Mouse (Mus musculus) hindbrain, embryonic 14.5 days (tissue): ENCODE results near the gene Rybp. TPM values are rescaled to one million over a fixed set of nuclear protein-coding genes. Genes with fewer than 3 reads are reported as not detected.

Experiments used
- ATAC-seq: fragments of 200-750 bp; cut with Nextera tagmentation; 2 replicates; pipeline ENCODE4 v1.8.0; 2017; ENCODE audit warnings: moderate number of reproducible peaks, mild to moderate bottlenecking, moderate TSS enrichment, moderate library complexity; ENCODE audit not compliant: low FRiP score
- DNase-seq: peaks from one replicate; pipeline ENCODE4 v3.0.0-alpha.2; 2015; ENCODE audit warnings: low spot score
- H3K27ac ChIP-seq: fragments of 300-500 bp; sonication (generic); 2 replicates; pipeline ENCODE4 v1.5.1; 2014; ENCODE audit warnings: mild to moderate bottlenecking, moderate library complexity
- H3K27me3 ChIP-seq: fragments of 300-500 bp; sonication (generic); 2 replicates; pipeline ENCODE4 v1.6.1; 2014; ENCODE audit warnings: mild to moderate bottlenecking, low read length, mixed read lengths; ENCODE audit not compliant: control insufficient read depth, insufficient read depth
- H3K36me3 ChIP-seq: fragments of 300-500 bp; sonication (generic); replicated peaks from 2 replicates; pipeline ENCODE4 v1.6.1; 2014; ENCODE audit not compliant: control insufficient read depth, insufficient read depth
- H3K4me1 ChIP-seq: fragments of 300-500 bp; sonication (generic); replicated peaks from 2 replicates; pipeline ENCODE4 v1.6.1; 2014; ENCODE audit warnings: antibody characterized with exemption, low read length, mixed read lengths; ENCODE audit not compliant: control insufficient read depth, insufficient read depth
- H3K4me2 ChIP-seq: fragments of 300-500 bp; sonication (generic); replicated peaks from 2 replicates; pipeline ENCODE4 v1.6.1; 2014; ENCODE audit warnings: mild to moderate bottlenecking, moderate library complexity
- H3K4me3 ChIP-seq: fragments of 300-500 bp; sonication (generic); replicated peaks from 2 replicates; pipeline ENCODE4 v1.5.1; 2014; ENCODE audit warnings: mild to moderate bottlenecking, low read length
- H3K9ac ChIP-seq: fragments of 300-500 bp; sonication (generic); 2 replicates; pipeline ENCODE4 v1.6.1; 2014
- H3K9me3 ChIP-seq: fragments of 300-500 bp; sonication (generic); 2 replicates; pipeline ENCODE4 v1.6.1; 2016; ENCODE audit warnings: low read length; ENCODE audit not compliant: control insufficient read depth
- WGBS: fragments of 180-500 bp; shearing (Covaris S2); extraction: QIAGEN DNeasy Blood & Tissue Kit; methylation state at CpG from one replicate; pipeline ENCODE4 v1.1.7; 2014; 5-methylcytosine and 5-hydroxymethylcytosine counted together
- polyA plus RNA-seq: library from polyadenylated mRNA; unstranded; fragments of >200 nt; fragmentation: Nextera tagmentation; extraction: Ambion mirVana; gene quantifications from 2 replicates; pipeline ENCODE4 v1.2.1, GENCODE M21; 2014

Rybp gene
- polyA plus RNA-seq, 1 experiment from 2014 or later, result 14.5 TPM

DNA sequence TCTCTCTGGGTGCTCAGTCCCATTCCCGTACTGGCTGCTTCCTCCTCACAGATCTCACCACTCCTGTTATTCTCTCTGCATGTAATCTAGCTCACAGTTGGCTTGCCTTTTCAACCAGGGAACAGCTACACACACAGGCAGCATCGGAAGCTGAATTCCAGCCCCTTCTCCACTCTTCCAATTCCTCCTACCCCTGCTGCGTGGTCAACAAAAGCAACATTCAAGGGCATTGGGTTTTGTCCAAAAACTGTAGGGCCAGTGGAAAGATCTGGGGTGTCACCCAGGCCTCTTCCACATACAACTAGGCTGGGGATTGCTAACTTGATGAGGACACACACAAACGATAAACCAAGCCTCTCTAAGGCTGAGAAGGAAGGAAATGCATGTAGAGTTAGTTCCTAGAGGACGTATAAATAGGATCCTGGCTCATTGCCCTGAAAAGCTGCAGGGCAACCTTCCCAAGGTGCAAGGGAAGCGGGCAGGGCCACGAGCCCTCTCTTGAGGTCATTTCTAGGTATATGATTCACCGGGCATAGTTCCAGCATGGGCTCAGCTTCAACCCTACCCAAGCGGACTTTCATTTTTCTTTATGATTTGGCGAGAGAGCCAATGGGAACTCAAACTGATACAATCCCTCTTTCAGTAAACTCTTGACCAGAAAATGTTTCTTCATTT, 36.6 kb upstream of the Rybp start:
- Histone ChIP-seq H3K27ac (no peak overlapping the region), H3K27me3 (no peaks in the 10 kb centered on the region), H3K4me1 (peaks cover 9% of the 10 kb centered on the region), H3K4me3 (no peak overlapping the region), H3K36me3 (no peaks in the 10 kb centered on the region), H3K9ac (no peak overlapping the region), H3K4me2 (no peak overlapping the region), H3K9me3 (no peaks in the 10 kb centered on the region)
- ATAC-seq (no peak), DNase-seq (no peak)
- 72% methylated on average over 10 of the region's 10 CpGs for WGBS

DNA sequence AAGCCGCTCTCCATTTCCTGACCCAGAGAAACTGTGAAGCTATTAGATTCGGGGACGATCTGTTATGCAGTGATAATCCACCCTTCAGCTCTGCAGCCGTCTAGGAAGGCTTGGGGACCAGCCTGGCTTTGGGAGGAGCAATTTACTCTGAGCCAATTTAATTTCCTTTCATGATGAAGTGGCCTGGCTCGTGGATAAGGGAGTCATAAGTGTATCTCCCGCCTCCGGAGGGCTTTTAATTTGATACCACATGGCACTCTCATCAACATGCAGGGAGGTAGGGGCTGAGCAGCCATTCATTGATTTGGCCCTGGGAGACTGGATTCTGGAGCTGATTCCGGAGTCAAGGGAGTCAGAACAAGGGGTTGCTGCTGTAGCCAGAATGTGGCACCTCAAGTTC, 35.3 kb upstream of the Rybp start:
- Histone ChIP-seq H3K4me2 (no peak overlapping the region), H3K27ac (peak overlapping the region; percentile 26; the same call in 1 of the 2 replicates), H3K9ac (no peak overlapping the region), H3K4me1 (peaks cover 9% of the 10 kb centered on the region), H3K36me3 (no peaks in the 10 kb centered on the region), H3K9me3 (no peaks in the 10 kb centered on the region), H3K4me3 (no peak overlapping the region), H3K27me3 (no peaks in the 10 kb centered on the region)
- ATAC-seq (no peak; the same call in 1 of the 2 replicates), DNase-seq (no peak)
- WGBS, result 26% methylated on average over 8 of the region's 8 CpGs

GRCm38 (mm10) chr6:100322145-100322544, 34.9 kb upstream of the Rybp start:
- Histone ChIP-seq H3K9ac (no peak overlapping the region), H3K27me3 (no peaks in the 10 kb centered on the region), H3K27ac (peak overlapping the region; percentile 26; the same call in 1 of the 2 replicates), H3K4me3 (no peak overlapping the region), H3K9me3 (no peaks in the 10 kb centered on the region), H3K36me3 (no peaks in the 10 kb centered on the region), H3K4me2 (no peak overlapping the region), H3K4me1 (peaks cover 9% of the 10 kb centered on the region)
- 84% methylated on average over 5 of the region's 5 CpGs for WGBS
- DNase-seq (no peak), ATAC-seq (no peak)

DNA sequence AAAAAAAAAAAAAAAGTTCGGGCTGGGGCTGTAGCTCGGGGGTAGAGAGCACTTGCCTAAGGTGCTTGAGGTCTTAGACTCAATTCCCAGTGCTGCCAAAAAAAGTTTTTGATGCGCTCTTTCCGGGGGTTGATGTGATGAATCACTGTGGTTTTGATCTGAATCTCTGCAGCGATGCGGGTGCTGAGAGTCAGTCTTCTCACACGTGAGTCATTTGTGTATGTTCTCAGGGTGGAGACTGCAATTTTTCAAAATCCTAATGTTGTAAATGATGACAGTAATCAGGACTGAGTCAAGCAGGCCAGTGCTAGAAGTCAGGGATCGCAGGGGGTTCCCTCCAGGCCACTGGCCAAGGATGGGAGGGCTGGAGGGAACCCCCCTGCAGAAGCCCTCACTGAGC, 26.9 kb upstream of the Rybp start:
- 65% methylated on average over 8 of the region's 8 CpGs for WGBS
- no peak overlapping the region for H3K4me3 ChIP-seq
- no peak for ATAC-seq

GRCm38 (mm10) chr6:100311167-100311566, 23.9 kb upstream of the Rybp start:
- Histone ChIP-seq H3K4me2 (no peak overlapping the region), H3K4me3 (no peak overlapping the region), H3K9me3 (no peaks in the 10 kb centered on the region), H3K27ac (no peak overlapping the region), H3K27me3 (no peaks in the 10 kb centered on the region), H3K4me1 (no peaks in the 10 kb centered on the region), H3K36me3 (no peaks in the 10 kb centered on the region), H3K9ac (no peak overlapping the region)
- ATAC-seq (no peak), DNase-seq (no peak)
- 100% methylated on average over 1 of the region's 1 CpGs for WGBS

More for the DNA sequence above, 26.9 kb upstream of the Rybp start:
- H3K27me3 ChIP-seq, result no peaks in the 10 kb centered on the region
- H3K36me3 ChIP-seq, result no peaks in the 10 kb centered on the region
- H3K27ac ChIP-seq, result no peak overlapping the region
- H3K4me1 ChIP-seq, result no peaks in the 10 kb centered on the region
- DNase-seq, result no peak
- no peak overlapping the region for H3K9ac ChIP-seq
- no peak overlapping the region for H3K4me2 ChIP-seq
- no peaks in the 10 kb centered on the region for H3K9me3 ChIP-seq

DNA sequence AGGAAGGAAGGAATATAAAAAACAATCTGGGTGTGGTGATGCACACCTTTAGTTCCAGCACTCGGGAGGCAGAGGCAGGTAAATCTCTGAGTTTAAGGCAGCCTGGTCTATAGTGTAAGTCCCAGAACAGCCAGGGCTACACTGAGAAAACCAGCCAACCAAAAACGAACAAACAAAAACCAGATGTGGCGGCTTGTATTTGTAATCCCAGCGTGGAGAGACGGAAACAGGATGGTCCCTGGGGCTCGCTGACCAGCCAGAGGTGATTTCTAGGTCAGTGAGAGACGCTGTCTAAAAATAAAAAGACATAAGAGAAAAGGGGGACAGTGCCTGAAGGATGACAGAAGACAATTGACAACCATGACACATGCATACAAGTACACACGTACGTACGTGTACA, 17.5 kb upstream of the Rybp start:
- Histone ChIP-seq H3K9me3 (no peaks in the 10 kb centered on the region), H3K27ac (no peak overlapping the region), H3K4me3 (no peak overlapping the region), H3K9ac (no peak overlapping the region), H3K27me3 (no peaks in the 10 kb centered on the region), H3K4me1 (no peaks in the 10 kb centered on the region), H3K4me2 (no peak overlapping the region), H3K36me3 (no peaks in the 10 kb centered on the region)
- ATAC-seq, result no peak
- WGBS, result 79% methylated on average over 10 of the region's 10 CpGs
- DNase-seq, result no peak

GRCm38 (mm10) chr6:100301410-100302108, 14.3 kb upstream of the Rybp start:
- H3K9me3 ChIP-seq, result no peaks in the 10 kb centered on the region
- no peaks in the 10 kb centered on the region for H3K27me3 ChIP-seq
- ATAC-seq (no peak), DNase-seq (no peak)
- H3K4me2 ChIP-seq, result no peak overlapping the region
- WGBS, result 61% methylated on average over 8 of the region's 8 CpGs
- H3K4me3 ChIP-seq, result no peak overlapping the region
- H3K4me1 ChIP-seq, result no peaks in the 10 kb centered on the region
- no peak overlapping the region for H3K9ac ChIP-seq
- no peaks in the 10 kb centered on the region for H3K36me3 ChIP-seq
- no peak overlapping the region for H3K27ac ChIP-seq

GRCm38 (mm10) chr6:100300831-100301230, 13.5 kb upstream of the Rybp start:
- no peak for DNase-seq
- no peak for ATAC-seq
- Histone ChIP-seq H3K9ac (no peak overlapping the region), H3K9me3 (no peaks in the 10 kb centered on the region), H3K4me2 (no peak overlapping the region), H3K4me1 (no peaks in the 10 kb centered on the region), H3K4me3 (no peak overlapping the region), H3K27ac (no peak overlapping the region), H3K27me3 (no peaks in the 10 kb centered on the region), H3K36me3 (no peaks in the 10 kb centered on the region)
- WGBS, result 30% methylated on average over 3 of the region's 3 CpGs

DNA sequence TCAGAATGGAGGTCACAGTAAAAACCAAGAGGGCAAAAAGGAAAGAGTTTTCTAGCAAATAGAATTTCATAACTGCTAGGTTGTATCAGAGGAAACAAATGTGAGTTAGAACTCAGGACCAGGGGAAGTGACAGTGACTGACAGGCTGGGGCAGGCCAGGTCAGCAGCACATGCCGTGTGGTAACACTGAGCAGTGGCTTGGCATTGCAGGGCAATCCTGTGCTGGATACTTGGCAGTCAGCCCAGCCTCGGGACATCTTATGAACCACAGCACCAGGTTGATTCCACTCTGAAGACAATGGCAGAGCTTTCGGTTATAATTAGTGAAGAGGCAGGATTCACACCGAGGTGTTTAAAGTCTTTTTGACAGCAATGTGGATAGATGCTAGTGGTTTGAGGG, 11.7 kb upstream of the Rybp start:
- DNase-seq (no peak), ATAC-seq (no peak)
- Histone ChIP-seq H3K27me3 (no peaks in the 10 kb centered on the region), H3K36me3 (no peaks in the 10 kb centered on the region), H3K4me3 (no peak overlapping the region), H3K9ac (no peak overlapping the region), H3K27ac (no peak overlapping the region), H3K9me3 (no peaks in the 10 kb centered on the region), H3K4me1 (no peaks in the 10 kb centered on the region), H3K4me2 (no peak overlapping the region)
- 46% methylated on average over 4 of the region's 4 CpGs for WGBS
